Mouse (Mus musculus): ENCODE data around the gene Cyp46a1. TPM values are rescaled to one million over a fixed set of nuclear protein-coding genes. Genes with fewer than 3 reads are reported as not detected.

Gene Cyp46a1
- polyA plus RNA-seq, 3 experiments from 2014 or later = not detected

GRCm38 (mm10) chr12:108365868-108366267 is 31.7 kb downstream of the Cyp46a1 start:
- ATAC-seq = no peak

- ATAC-seq = no peak
Observed at GRCm38 (mm10) chr12:108367909-108368308, 33.7 kb downstream of the Cyp46a1 start.

- no peak for ATAC-seq
Observed at GRCm38 (mm10) chr12:108368921-108369320, 34.7 kb downstream of the Cyp46a1 start.

GRCm38 (mm10) chr12:108370596-108371428 is 36.6 kb downstream of the Cyp46a1 start, which contains the start of gene Eml1:
Gene Eml1 (plus strand): TSS chr12:108370957.
- ATAC-seq = no peak

GRCm38 (mm10) chr12:108371429-108371765 is 37.2 kb downstream of the Cyp46a1 start:
- ATAC-seq = no peak

- no peak for ATAC-seq
Observed at GRCm38 (mm10) chr12:108372241-108372640, 38.1 kb downstream of the Cyp46a1 start.

GRCm38 (mm10) chr12:108373611-108374010 is 39.4 kb downstream of the Cyp46a1 start:
- no peak for ATAC-seq

GRCm38 (mm10) chr12:108374689-108375088 is 40.5 kb downstream of the Cyp46a1 start:
- ATAC-seq = no peak

GRCm38 (mm10) chr12:108378379-108379133 is 44.4 kb downstream of the Cyp46a1 start:
- no peak for ATAC-seq

GRCm38 (mm10) chr12:108386476-108387232 is 52.5 kb downstream of the Cyp46a1 start:
- no peak for ATAC-seq

- no peak for ATAC-seq
Observed at GRCm38 (mm10) chr12:108389718-108390117, 55.5 kb downstream of the Cyp46a1 start.

- no peak for ATAC-seq
Observed at GRCm38 (mm10) chr12:108392254-108393044, 58.3 kb downstream of the Cyp46a1 start.

- no peak for ATAC-seq
Observed at GRCm38 (mm10) chr12:108393082-108393481, 58.9 kb downstream of the Cyp46a1 start.

- ATAC-seq = no peak
Observed at GRCm38 (mm10) chr12:108393637-108394036, 59.5 kb downstream of the Cyp46a1 start.

- ATAC-seq = no peak
Observed at GRCm38 (mm10) chr12:108394534-108395284, 60.5 kb downstream of the Cyp46a1 start.

GRCm38 (mm10) chr12:108395285-108395660 is 61.1 kb downstream of the Cyp46a1 start:
- no peak for ATAC-seq

GRCm38 (mm10) chr12:108396081-108396947 is 62.1 kb downstream of the Cyp46a1 start:
- no peak for ATAC-seq

- no peak for ATAC-seq
Observed at GRCm38 (mm10) chr12:108398681-108399080, 64.5 kb downstream of the Cyp46a1 start.

GRCm38 (mm10) chr12:108399191-108399590 is 65.0 kb downstream of the Cyp46a1 start:
- ATAC-seq = no peak

GRCm38 (mm10) chr12:108400951-108401350 is 66.8 kb downstream of the Cyp46a1 start:
- ATAC-seq = no peak

Measured in inflammation-experienced regulatory T-cells, adult 6 months (primary cell).